8 mouse cellular contexts compared by ENCODE assay signal in genomic region chr4:133074070-133074819, GRCm38 (mm10). TPM values are rescaled to one million over a fixed set of nuclear protein-coding genes. Genes with fewer than 3 reads are reported as not detected.
DNase-seq lines count a peak whose midpoint lies in the region; ATAC-seq and TF ChIP-seq lines count a peak whose summit lies in the region.

No protein-coding gene starts in this region.

- no peak overlapping the region for H3K9ac ChIP-seq in lung, embryonic 15.5 days
- H3K9ac ChIP-seq in hindbrain, embryonic 13.5 days: peak overlapping the region; percentile 60
- H3K9ac ChIP-seq in neural tube, embryonic 14.5 days (replicated peaks; ENCODE audit: low read depth, low read length): 0 out of 2 replicates have a peak overlapping the region, but pooled peaks have one; percentile 7

- TF ChIP-seq POLR2A in cerebellum, adult 2 months (IDR thresholded peaks at IDR 0.05; ENCODE audit: borderline replicate concordance, insufficient read depth, low read length): no peak

- 7% methylated on average over 9 of the region's 9 CpGs for WGBS in cerebellum, adult 2 months
- WGBS in lung, embryonic 15.5 days: 45% methylated on average over 9 of the region's 9 CpGs
- 20% methylated on average over 9 of the region's 9 CpGs for WGBS in hindbrain, embryonic 13.5 days
- WGBS in neural tube, embryonic 14.5 days: 22% methylated on average over 9 of the region's 9 CpGs

- H3K4me2 ChIP-seq in lung, embryonic 15.5 days: no peak overlapping the region
- H3K4me2 ChIP-seq in hindbrain, embryonic 13.5 days: no peak overlapping the region
- no peak overlapping the region for H3K4me2 ChIP-seq in neural tube, embryonic 14.5 days (ENCODE audit: low read depth, low read length)

- peak overlapping the region; percentile 73 for H3K27ac ChIP-seq in cerebellum, adult 2 months (ENCODE audit: insufficient read depth, low read length)
- H3K27ac ChIP-seq in lung, embryonic 15.5 days: peak overlapping the region; percentile 31; the same call in 1 of the 2 replicates
- H3K27ac ChIP-seq in hindbrain, embryonic 13.5 days: peak overlapping the region; percentile 87
- peak overlapping the region; percentile 77 for H3K27ac ChIP-seq in neural tube, embryonic 14.5 days (ENCODE audit: low read depth, low read length)

- TF ChIP-seq CTCF in cerebellum, adult 2 months (IDR thresholded peaks at IDR 0.05; ENCODE audit: borderline replicate concordance, insufficient read depth, low read depth, low read length): no peak

- DNase-seq in cerebellum, adult 2 months: peak; percentile 57 to 59
- no peak for DNase-seq in cerebellum, adult 8-10 months
- no peak for DNase-seq in lung, postnatal 36 days
- DNase-seq in ovary, adult 18-20 months (ENCODE audit: low spot score): no peak
- DNase-seq in urinary bladder, adult 18-20 months (ENCODE audit: low spot score in 2 of 2): no peak

- no peak overlapping the region for H3K4me3 ChIP-seq in cerebellum, adult 2 months (replicated peaks; ENCODE audit: insufficient read depth, low read depth, low read length)
- no peak overlapping the region for H3K4me3 ChIP-seq in lung, embryonic 15.5 days
- H3K4me3 ChIP-seq in hindbrain, embryonic 13.5 days: no peak overlapping the region
- H3K4me3 ChIP-seq in neural tube, embryonic 14.5 days (ENCODE audit: low read depth, low read length): no peak overlapping the region

- peaks cover 55% of the 10 kb centered on the region for H3K36me3 ChIP-seq in lung, embryonic 15.5 days
- H3K36me3 ChIP-seq in hindbrain, embryonic 13.5 days: peaks cover 52% of the 10 kb centered on the region
- H3K36me3 ChIP-seq in neural tube, embryonic 14.5 days (ENCODE audit: control insufficient read depth, insufficient read depth, low read length): peaks cover 9% of the 10 kb centered on the region

- H3K27me3 ChIP-seq in cerebellum, adult 2 months (ENCODE audit: control insufficient read depth, insufficient read depth, low read length): no peaks in the 10 kb centered on the region
- H3K27me3 ChIP-seq in lung, embryonic 15.5 days: no peaks in the 10 kb centered on the region
- no peaks in the 10 kb centered on the region for H3K27me3 ChIP-seq in hindbrain, embryonic 13.5 days
- no peaks in the 10 kb centered on the region for H3K27me3 ChIP-seq in neural tube, embryonic 14.5 days (ENCODE audit: control insufficient read depth, insufficient read depth, low read length)

- no peaks in the 10 kb centered on the region for H3K9me3 ChIP-seq in lung, embryonic 15.5 days
- no peaks in the 10 kb centered on the region for H3K9me3 ChIP-seq in hindbrain, embryonic 13.5 days
- H3K9me3 ChIP-seq in neural tube, embryonic 14.5 days (ENCODE audit: control insufficient read depth, low read length): no peaks in the 10 kb centered on the region

- H3K4me1 ChIP-seq in cerebellum, adult 2 months (ENCODE audit: control insufficient read depth, insufficient read depth, low read length): peaks cover 60% of the 10 kb centered on the region
- H3K4me1 ChIP-seq in lung, embryonic 15.5 days: peaks cover 18% of the 10 kb centered on the region
- peaks cover 74% of the 10 kb centered on the region for H3K4me1 ChIP-seq in hindbrain, embryonic 13.5 days (replicated peaks)
- peaks cover 26% of the 10 kb centered on the region for H3K4me1 ChIP-seq in neural tube, embryonic 14.5 days (ENCODE audit: control insufficient read depth, insufficient read depth, low read length)

- ATAC-seq in lung, embryonic 15.5 days (ENCODE audit: borderline replicate concordance, extremely low read depth, low FRiP score, low TSS enrichment): peak; percentile 16; the same call in 1 of the 2 replicates
- ATAC-seq in hindbrain, embryonic 13.5 days (ENCODE audit: low FRiP score): peak; percentile 57
- ATAC-seq in neural tube, embryonic 14.5 days (ENCODE audit: low read depth): peak; percentile 64

RNA-seq across cellular contexts. Expression of gene Wasf2, which starts 56.1 kb away (rescaled TPM):
- 15.0 and 16.3 TPM in 2 replicates for polyA plus RNA-seq in cerebellum, adult 2 months (2012; rRNA removed)
- 120 and 136 TPM in 2 replicates for polyA plus RNA-seq in lung, embryonic 15.5 days (2015; fragmentation: Nextera tagmentation; extraction: Ambion mirVana)
- polyA plus RNA-seq in hindbrain, embryonic 13.5 days (2015; fragmentation: Nextera tagmentation; extraction: Ambion mirVana): 33.3 and 35.4 TPM in 2 replicates
- polyA plus RNA-seq in neural tube, embryonic 14.5 days (2014; fragmentation: Nextera tagmentation; extraction: Ambion mirVana): 18.5 and 19.6 TPM in 2 replicates

Comparison
In these comparisons a context has a peak if more than half of its experiments do, and no peak if none do; other contexts are left out.
1. DNase-seq: peak in cerebellum, adult 2 months (2 of 2); none in cerebellum, adult 8-10 months (single experiment), lung, postnatal 36 days (single experiment), ovary, adult 18-20 months (single experiment) and urinary bladder, adult 18-20 months (0 of 2).
2. H3K27ac ChIP-seq: peak in every context shown above with its lines; median percentile 87 in hindbrain, embryonic 13.5 days; 77 in neural tube, embryonic 14.5 days; 73 in cerebellum, adult 2 months; 31 in lung, embryonic 15.5 days.
3. Peak in every context shown above with its lines, with median percentiles within 50 percentile points of each other: ATAC-seq.